In genomic region chr3:85959669-85960068, GRCm38 (mm10) we compare ENCODE assay signal across 25 mouse cellular contexts. TPM values are rescaled to one million over a fixed set of nuclear protein-coding genes. Genes with fewer than 3 reads are reported as not detected.
"Had no signal": no experiment of that assay in that cellular context is flagged by ENCODE, and none has a peak within 500 bp of the region (broad histone marks: within the 10 kb centered on the region; RNA-seq: fewer than 3 reads in every experiment).

No protein-coding gene starts in this region.

- H3K4me2 ChIP-seq: lung, embryonic 14.5 days; midbrain, embryonic 12.5 days; neural tube, embryonic 13.5 days; neural tube, embryonic 15.5 days had no signal

- H3K36me3 ChIP-seq: midbrain, embryonic 10.5 days; midbrain, embryonic 12.5 days; neural tube, embryonic 13.5 days; neural tube, embryonic 15.5 days had no signal

- H3K27me3 ChIP-seq: midbrain, embryonic 12.5 days; neural tube, embryonic 13.5 days; neural tube, embryonic 15.5 days had no signal

- ATAC-seq: midbrain, embryonic 16.5 days had no signal

- H3K9ac ChIP-seq: lung, embryonic 14.5 days; midbrain, embryonic 12.5 days; neural tube, embryonic 13.5 days; neural tube, embryonic 15.5 days had no signal

- H3K4me1 ChIP-seq: midbrain, embryonic 10.5 days; midbrain, embryonic 12.5 days; neural tube, embryonic 13.5 days; neural tube, embryonic 15.5 days had no signal

- DNase-seq: lung, adult 18-20 months; lung, embryonic 14.5 days; lung, postnatal 10 days; lung, postnatal 4 days; midbrain, embryonic 14.5 days; retina, postnatal 1 day; right cerebral cortex, adult 18-20 months; right cerebral cortex, postnatal 25 days; right cerebral cortex, postnatal 4 days; spleen, adult 18-20 months; thymus, adult 18-20 months; thymus, postnatal 14 days; thymus, postnatal 36 days had no signal

- H3K4me3 ChIP-seq: midbrain, embryonic 10.5 days; midbrain, embryonic 12.5 days; myocyte; neural tube, embryonic 13.5 days; neural tube, embryonic 15.5 days had no signal

- H3K27ac ChIP-seq: midbrain, embryonic 10.5 days; midbrain, embryonic 12.5 days; neural tube, embryonic 13.5 days; neural tube, embryonic 15.5 days had no signal

RNA-seq across cellular contexts. Expression of gene Prss48, which starts 42.6 kb away (rescaled TPM):
- total RNA-seq: megakaryocyte, adult 5-6 weeks; megakaryocyte-erythroid progenitor cell, adult 5-6 weeks had no signal
- polyA plus RNA-seq: midbrain, embryonic 10.5 days; midbrain, embryonic 12.5 days; midbrain, embryonic 14.5 days; midbrain, embryonic 16.5 days; myocyte; neural tube, embryonic 11.5 days; neural tube, embryonic 13.5 days; neural tube, embryonic 15.5 days; small intestine, adult 2 months; stomach, embryonic 16.5 days; thymus, postnatal 0 days had no signal
